Mouse (Mus musculus): ENCODE data around the gene Wnt16. TPM values are rescaled to one million over a fixed set of nuclear protein-coding genes. Genes with fewer than 3 reads are reported as not detected.

Wnt16 gene
- polyA plus RNA-seq, 1 experiment from 2014 or later: not detected

DNA sequence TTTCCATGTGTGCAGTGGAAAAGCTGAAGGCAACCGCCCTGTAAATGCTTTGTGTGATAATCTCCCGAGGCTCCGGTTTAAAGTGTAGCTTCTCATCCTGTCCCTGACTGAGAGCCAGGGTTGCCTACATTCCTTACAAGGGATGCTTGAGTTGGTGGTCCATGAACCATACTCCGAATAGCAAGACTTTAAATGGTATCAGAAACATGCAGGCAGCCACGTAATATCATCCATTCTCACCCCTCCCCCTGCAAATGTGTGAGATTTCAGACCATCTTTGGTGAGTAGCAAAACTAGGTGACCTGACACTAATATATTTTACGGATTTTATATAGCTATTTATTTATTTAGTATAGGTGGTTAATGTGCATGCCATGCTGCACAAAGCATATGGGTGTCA, 9.0 kb downstream of the Wnt16 start:
- 0 out of 2 replicates have a peak, but pooled peaks cover 3% of the 10 kb centered on the region for H3K27me3 ChIP-seq (ENCODE audit: insufficient read depth, low read length)
- no peaks in the 10 kb centered on the region for H3K36me3 ChIP-seq (replicated peaks; ENCODE audit: insufficient read depth, low read length)
- ATAC-seq (no peak), DNase-seq (no peak)
- H3K4me1 ChIP-seq (ENCODE audit: insufficient read depth): no peaks in the 10 kb centered on the region
- no peak overlapping the region for H3K4me2 ChIP-seq (ENCODE audit: low read depth, low read length)
- WGBS (ENCODE audit: insufficient replicate concordance): 69% methylated on average over 6 of the region's 6 CpGs
- no peak for TF ChIP-seq CTCF (IDR thresholded peaks at IDR 0.05; ENCODE audit: low read depth)
- TF ChIP-seq EP300 (IDR thresholded peaks at IDR 0.05; ENCODE audit: low read depth): no peak
- H3K9me3 ChIP-seq (ENCODE audit: low read length): no peaks in the 10 kb centered on the region
- H3K4me3 ChIP-seq (ENCODE audit: low read depth, low read length): no peak overlapping the region
- H3K27ac ChIP-seq (ENCODE audit: low read depth): no peak overlapping the region
- H3K9ac ChIP-seq (replicated peaks): no peak overlapping the region

DNA sequence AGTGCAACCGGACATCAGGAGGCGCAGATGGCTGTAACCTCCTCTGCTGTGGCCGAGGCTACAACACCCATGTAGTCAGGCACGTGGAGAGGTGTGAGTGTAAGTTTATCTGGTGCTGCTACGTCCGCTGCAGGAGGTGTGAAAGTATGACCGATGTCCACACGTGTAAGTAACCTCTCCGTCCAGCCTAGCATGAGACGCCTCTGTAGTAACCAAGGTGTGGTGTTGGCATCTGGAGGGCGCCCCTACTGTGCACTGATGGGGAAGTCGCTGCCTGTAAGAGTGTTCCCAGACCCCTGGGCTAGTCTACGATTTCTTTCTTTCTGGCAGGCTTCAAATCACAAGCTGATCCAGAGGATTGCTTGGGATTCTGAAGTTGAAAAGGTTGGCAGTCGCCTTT, 10.0 kb downstream of the Wnt16 start:
- no peak for TF ChIP-seq EP300 (IDR thresholded peaks at IDR 0.05; ENCODE audit: low read depth)
- no peak for TF ChIP-seq CTCF (IDR thresholded peaks at IDR 0.05; ENCODE audit: low read depth)
- H3K9ac ChIP-seq (replicated peaks): no peak overlapping the region
- H3K27me3 ChIP-seq (ENCODE audit: insufficient read depth, low read length): 0 out of 2 replicates have a peak, but pooled peaks cover 3% of the 10 kb centered on the region
- H3K4me2 ChIP-seq (ENCODE audit: low read depth, low read length): no peak overlapping the region
- no peak overlapping the region for H3K4me3 ChIP-seq (ENCODE audit: low read depth, low read length)
- no peak for ATAC-seq
- no peak for DNase-seq
- no peaks in the 10 kb centered on the region for H3K4me1 ChIP-seq (ENCODE audit: insufficient read depth)
- H3K36me3 ChIP-seq (replicated peaks; ENCODE audit: insufficient read depth, low read length): no peaks in the 10 kb centered on the region
- WGBS (ENCODE audit: insufficient replicate concordance): 62% methylated on average over 14 of the region's 14 CpGs
- no peak overlapping the region for H3K27ac ChIP-seq (ENCODE audit: low read depth)
- no peaks in the 10 kb centered on the region for H3K9me3 ChIP-seq (ENCODE audit: low read length)

DNA sequence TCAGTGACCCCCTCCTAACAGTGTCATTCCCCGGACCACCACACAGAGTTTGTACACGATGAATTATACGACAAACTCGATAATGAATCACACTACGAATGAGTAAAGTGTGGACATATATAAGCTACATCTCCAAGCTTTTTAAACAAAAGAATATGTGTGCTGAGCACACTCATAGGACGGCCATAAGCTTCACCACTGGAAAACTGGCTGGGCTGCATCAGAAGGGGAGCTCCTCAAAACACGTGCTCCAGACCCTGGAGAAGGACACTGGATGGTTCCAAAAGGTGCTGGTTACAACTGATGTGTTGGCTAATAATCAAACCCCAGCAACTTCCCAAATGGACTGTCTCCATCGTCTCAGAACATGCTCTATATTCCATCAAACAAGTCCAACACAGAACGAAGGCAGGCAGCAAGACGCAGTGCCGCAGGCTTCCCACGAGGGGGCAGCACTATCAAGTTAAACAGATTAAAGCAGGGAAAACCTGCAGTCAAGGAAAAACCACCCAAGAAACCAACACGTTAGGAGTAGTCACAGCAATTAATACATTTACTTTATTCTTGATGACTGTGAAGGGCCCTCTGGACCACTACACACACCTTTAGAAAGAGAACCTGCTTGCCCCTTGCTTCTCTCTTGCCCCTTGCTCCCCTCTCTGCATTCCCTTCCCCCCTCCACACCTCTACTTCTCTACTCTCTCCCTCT, 37.5 kb downstream of the Wnt16 start:
- H3K36me3 ChIP-seq (replicated peaks; ENCODE audit: insufficient read depth, low read length): peaks cover 24% of the 10 kb centered on the region
- H3K4me3 ChIP-seq (ENCODE audit: low read depth, low read length): no peak overlapping the region
- TF ChIP-seq CTCF (IDR thresholded peaks at IDR 0.05; ENCODE audit: low read depth) (peak; percentile 92), EP300 (IDR thresholded peaks at IDR 0.05; ENCODE audit: low read depth) (no peak)
- H3K9ac ChIP-seq (replicated peaks): no peak overlapping the region
- 53% methylated on average over 13 of the region's 13 CpGs for WGBS (ENCODE audit: insufficient replicate concordance)
- ATAC-seq (peak; percentile 50; the same call in 1 of the 2 replicates), DNase-seq (peak; percentile 81)
- no peaks in the 10 kb centered on the region for H3K9me3 ChIP-seq (ENCODE audit: low read length)
- H3K4me2 ChIP-seq (ENCODE audit: low read depth, low read length): no peak overlapping the region
- H3K4me1 ChIP-seq (ENCODE audit: insufficient read depth): 0 out of 2 replicates have a peak, but pooled peaks cover 2% of the 10 kb centered on the region
- H3K27ac ChIP-seq (ENCODE audit: low read depth): no peak overlapping the region
- no peaks in the 10 kb centered on the region for H3K27me3 ChIP-seq (ENCODE audit: insufficient read depth, low read length)

DNA sequence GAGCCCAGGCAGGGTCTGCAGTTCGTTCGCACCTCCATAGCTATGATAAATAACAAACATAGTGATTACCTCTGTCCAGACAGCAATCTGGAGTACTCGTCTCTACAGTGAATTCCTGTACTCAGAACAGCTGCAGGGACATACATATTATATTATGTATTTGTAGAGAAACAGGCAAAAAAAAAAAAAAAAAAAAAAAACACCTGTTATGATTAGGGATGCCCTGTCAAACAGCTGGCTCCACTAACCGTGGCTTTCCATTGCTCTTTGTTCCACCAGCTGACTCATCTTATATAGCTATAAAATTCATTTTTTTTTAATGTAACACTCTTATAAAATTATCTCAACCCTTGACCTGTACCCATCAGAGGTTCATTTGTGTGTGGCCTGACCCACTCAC, 38.3 kb downstream of the Wnt16 start:
- no peak overlapping the region for H3K9ac ChIP-seq (replicated peaks)
- H3K27me3 ChIP-seq (ENCODE audit: insufficient read depth, low read length): no peaks in the 10 kb centered on the region
- ATAC-seq (no peak), DNase-seq (no peak)
- WGBS (ENCODE audit: insufficient replicate concordance): 79% methylated on average over 4 of the region's 4 CpGs
- H3K4me3 ChIP-seq (ENCODE audit: low read depth, low read length): no peak overlapping the region
- TF ChIP-seq CTCF (IDR thresholded peaks at IDR 0.05; ENCODE audit: low read depth) (no peak), EP300 (IDR thresholded peaks at IDR 0.05; ENCODE audit: low read depth) (no peak)
- no peak overlapping the region for H3K4me2 ChIP-seq (ENCODE audit: low read depth, low read length)
- H3K36me3 ChIP-seq (replicated peaks; ENCODE audit: insufficient read depth, low read length): peaks cover 22% of the 10 kb centered on the region
- 0 out of 2 replicates have a peak, but pooled peaks cover 2% of the 10 kb centered on the region for H3K4me1 ChIP-seq (ENCODE audit: insufficient read depth)
- H3K27ac ChIP-seq (ENCODE audit: low read depth): no peak overlapping the region
- no peaks in the 10 kb centered on the region for H3K9me3 ChIP-seq (ENCODE audit: low read length)

DNA sequence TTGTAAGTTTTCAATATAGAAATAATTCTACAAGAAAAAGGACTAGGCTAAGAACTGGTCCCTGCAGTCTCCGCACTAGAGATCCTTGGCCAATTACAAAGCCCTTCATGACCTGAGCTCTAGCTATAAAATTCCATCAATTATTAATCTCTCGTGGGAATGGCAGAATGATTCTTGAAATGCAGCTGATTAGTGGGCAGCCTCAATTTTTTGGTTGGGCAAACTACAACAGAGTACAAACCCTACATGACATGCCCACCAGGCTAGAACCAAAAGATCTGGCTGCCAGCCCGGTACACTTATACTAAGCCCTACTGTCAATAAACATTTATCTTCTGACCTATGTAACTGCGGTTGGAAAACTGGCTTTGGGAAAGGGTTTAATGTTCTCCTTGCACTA, 39.1 kb downstream of the Wnt16 start:
- Histone ChIP-seq H3K36me3 (replicated peaks; ENCODE audit: insufficient read depth, low read length) (peaks cover 14% of the 10 kb centered on the region; the same call in 1 of the 2 replicates), H3K4me3 (ENCODE audit: low read depth, low read length) (no peak overlapping the region), H3K9me3 (ENCODE audit: low read length) (no peaks in the 10 kb centered on the region), H3K4me1 (ENCODE audit: insufficient read depth) (0 out of 2 replicates have a peak, but pooled peaks cover 2% of the 10 kb centered on the region), H3K27ac (ENCODE audit: low read depth) (no peak overlapping the region), H3K9ac (replicated peaks) (no peak overlapping the region), H3K4me2 (ENCODE audit: low read depth, low read length) (no peak overlapping the region), H3K27me3 (ENCODE audit: insufficient read depth, low read length) (no peaks in the 10 kb centered on the region)
- 68% methylated on average over 4 of the region's 4 CpGs for WGBS (ENCODE audit: insufficient replicate concordance)
- ATAC-seq (no peak), DNase-seq (no peak)
- TF ChIP-seq CTCF (IDR thresholded peaks at IDR 0.05; ENCODE audit: low read depth): no peak
- TF ChIP-seq EP300 (IDR thresholded peaks at IDR 0.05; ENCODE audit: low read depth): no peak

DNA sequence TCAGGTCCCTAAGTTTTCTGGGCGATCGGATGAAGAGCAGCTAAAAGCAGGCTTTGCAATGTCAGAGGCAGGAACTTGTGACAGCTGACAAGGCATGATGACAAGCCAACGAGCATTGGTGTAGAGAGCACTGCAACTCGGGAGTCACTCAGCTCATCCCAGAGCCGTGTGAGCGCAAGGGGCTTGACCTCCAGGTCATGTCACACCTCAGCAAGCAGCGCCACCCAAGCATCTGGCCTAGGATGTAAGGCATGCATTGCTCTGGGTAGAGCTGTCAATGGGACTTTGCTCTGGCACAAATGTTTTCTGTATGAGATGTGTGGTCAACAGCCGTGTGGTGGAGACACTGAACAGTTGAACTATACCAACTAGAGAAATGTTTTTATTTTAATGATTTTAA, 39.9 kb downstream of the Wnt16 start:
- whole genome bisulfite sequencing (ENCODE audit: insufficient replicate concordance): 60% methylated on average over 8 of the region's 8 CpGs
- Histone ChIP-seq H3K9ac (replicated peaks) (no peak overlapping the region), H3K4me1 (ENCODE audit: insufficient read depth) (0 out of 2 replicates have a peak, but pooled peaks cover 2% of the 10 kb centered on the region), H3K27ac (ENCODE audit: low read depth) (no peak overlapping the region; the same call in 1 of the 2 replicates), H3K4me2 (ENCODE audit: low read depth, low read length) (no peak overlapping the region), H3K36me3 (replicated peaks; ENCODE audit: insufficient read depth, low read length) (0 out of 2 replicates have a peak, but pooled peaks cover 11% of the 10 kb centered on the region), H3K27me3 (ENCODE audit: insufficient read depth, low read length) (no peaks in the 10 kb centered on the region), H3K9me3 (ENCODE audit: low read length) (no peaks in the 10 kb centered on the region), H3K4me3 (ENCODE audit: low read depth, low read length) (no peak overlapping the region)
- DNase-seq (no peak), ATAC-seq (peak; percentile 61)
- TF ChIP-seq EP300 (IDR thresholded peaks at IDR 0.05; ENCODE audit: low read depth) (no peak), CTCF (IDR thresholded peaks at IDR 0.05; ENCODE audit: low read depth) (no peak)
